Mouse (Mus musculus): ENCODE measurements around the gene Supv3l1.
"Not testable (repeated sequence)": the region's sequence is repeated elsewhere in the genome, so short reads cannot be mapped to it uniquely, and the experiment has no call there.

Gene Supv3l1

DNA sequence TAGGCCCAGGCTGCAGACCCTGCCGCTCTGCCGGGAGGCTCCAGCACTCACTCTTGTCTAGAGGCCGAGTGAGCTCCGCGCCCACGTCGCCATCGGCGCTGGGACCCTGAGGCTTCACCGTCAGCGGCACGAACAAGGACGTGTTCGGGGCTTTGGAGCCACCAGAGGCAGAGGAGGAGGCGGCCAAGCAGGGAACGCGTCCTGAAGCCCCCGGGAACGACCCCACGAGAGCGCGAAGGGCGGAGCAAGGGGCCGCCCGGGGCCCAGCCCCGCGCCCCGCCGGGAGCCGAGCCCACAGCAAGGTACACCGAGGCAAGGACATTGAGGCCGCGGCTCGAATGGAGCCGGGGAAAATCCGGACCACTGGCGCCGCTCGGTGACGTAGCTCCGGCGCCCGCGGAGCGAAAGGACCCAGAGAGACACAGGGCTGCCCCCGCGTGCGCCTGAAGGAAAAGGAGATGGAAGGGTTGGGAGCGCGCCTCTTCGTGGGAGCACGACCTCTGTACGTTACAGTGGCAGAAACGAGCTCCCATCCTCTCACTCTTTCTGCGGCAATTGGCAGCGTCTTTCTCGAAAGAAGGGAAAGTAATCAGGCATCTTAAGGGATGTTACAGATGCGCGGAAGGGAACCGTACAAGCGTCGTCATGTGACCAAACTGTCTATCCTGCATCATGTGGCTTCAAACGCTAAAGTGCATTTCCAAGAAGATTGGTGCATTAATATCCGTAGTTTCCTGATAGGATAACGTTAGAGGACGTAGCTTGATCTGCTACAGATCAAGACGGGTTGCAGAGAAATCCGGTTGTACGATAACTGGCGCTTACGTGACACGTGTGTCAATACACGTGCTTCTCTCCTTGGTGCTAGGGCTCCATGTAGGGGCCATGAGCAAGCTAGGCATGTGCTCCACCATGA, at the start of gene Supv3l1, which contains the start of gene 4930507D05Rik:
TSS of gene Supv3l1 (minus strand) at position 375 of the 916 bp plus-strand sequence.
TSS of gene 4930507D05Rik (plus strand) at position 126 of the 916 bp plus-strand sequence.
- peak; percentile 92 for DNase-seq

- DNase-seq: not testable (repeated sequence)
Observed at GRCm38 (mm10) chr10:62491681-62492080, 42.1 kb upstream of the Supv3l1 start.

DNA sequence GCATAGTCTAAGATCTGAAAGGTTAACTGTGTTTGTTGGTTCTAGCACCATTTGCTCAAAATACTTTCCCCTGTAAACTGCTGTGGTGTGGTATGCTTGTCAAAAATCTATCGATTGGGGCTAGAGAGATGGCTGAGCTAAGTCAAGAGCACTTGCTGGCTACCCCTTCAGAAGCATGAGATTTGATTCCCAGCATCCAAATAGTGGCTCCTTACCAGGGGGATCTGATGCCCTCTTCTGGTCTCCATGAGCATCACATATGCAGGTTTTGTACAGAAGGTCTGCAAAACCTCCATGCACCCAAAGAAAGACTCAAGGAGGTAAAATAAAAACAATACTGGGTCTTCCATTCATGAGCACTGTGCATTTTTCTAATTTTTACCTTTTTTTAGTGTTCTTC, 38.7 kb upstream of the Supv3l1 start:
- DNase-seq: peak; percentile 47

- peak; percentile 99 for DNase-seq
Observed at GRCm38 (mm10) chr10:62486618-62487415, 37.3 kb upstream of the Supv3l1 start, which contains the start of gene Vps26a. Gene Vps26a (minus strand): TSS chr10:62486805.

GRCm38 (mm10) chr10:62485878-62486582, 36.5 kb upstream of the Supv3l1 start:
- peak; percentile 18 for DNase-seq

DNA sequence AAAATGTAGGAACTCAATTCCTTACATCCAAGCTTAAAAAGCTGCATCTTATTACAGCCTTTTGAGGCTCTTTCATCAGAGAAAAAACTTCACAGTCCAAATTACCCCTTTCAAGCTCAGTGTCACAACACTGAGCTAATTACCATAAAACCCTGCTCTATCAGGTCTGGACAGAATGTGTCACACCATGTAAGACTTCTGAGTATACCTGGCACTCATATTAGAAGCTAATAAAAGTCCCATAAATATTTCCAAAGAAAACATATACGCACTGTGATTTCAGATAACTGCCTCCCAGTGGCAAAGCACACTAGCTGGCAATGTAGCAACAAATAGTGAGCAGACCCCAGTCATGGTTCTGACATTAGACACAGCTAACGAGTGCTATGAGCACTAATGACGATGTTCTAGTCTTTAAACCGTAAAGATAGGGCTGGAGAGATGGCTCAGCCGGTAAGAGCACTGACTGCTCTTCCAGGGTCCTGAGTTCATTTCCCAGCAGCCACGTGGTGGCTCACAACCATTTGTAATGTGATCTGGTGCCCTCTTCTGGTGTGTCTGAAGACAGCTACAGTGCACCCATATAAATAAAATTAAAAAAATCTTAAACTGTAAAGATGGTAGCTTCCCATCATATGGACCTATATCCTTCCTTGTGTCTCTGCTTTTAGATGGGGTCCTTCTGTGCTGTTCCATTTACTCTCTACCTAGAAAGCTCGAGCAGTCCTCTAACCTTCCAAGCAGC, 31.7 kb upstream of the Supv3l1 start:
- DNase-seq: no peak

GRCm38 (mm10) chr10:62476980-62477379, 27.4 kb upstream of the Supv3l1 start:
- DNase-seq: no peak

DNA sequence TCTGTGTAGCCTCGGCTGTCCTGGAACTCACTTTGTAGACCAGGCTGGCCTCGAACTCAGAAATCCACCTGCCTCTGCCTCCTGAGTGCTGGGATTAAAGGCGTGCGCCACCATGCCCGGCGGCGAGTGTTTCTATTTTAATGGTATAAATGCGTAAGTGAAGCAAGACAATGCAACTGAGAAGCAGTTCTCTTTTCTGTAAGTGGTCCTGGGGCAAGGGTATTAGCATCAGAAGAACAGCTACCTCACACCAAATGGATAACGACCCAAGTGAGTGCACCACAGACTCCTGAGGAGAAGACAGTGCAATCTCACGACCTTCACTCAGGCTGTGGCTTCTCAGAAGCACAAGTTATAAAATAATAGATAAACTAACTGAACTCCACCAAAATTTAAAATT, 25.4 kb upstream of the Supv3l1 start:
- no peak for DNase-seq

DNA sequence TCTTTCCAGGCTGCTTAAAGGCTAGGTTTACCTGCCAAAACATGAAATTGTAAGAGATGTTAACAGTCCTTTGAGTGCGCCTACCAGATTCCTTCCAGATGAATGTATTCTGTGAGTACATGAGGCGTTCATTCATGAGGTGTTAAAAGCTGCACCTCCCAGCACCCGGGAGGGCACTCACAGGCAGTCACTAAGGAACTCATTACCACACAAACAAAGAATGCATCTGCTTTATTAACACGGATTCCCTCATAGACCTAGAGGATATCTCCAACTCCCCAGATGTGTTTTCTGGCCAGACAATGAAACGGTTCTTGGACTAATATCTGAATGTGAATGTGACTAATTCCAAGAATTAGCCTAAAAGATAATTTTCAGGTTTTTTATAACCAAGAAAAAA, 21.6 kb upstream of the Supv3l1 start:
- DNase-seq: no peak

DNA sequence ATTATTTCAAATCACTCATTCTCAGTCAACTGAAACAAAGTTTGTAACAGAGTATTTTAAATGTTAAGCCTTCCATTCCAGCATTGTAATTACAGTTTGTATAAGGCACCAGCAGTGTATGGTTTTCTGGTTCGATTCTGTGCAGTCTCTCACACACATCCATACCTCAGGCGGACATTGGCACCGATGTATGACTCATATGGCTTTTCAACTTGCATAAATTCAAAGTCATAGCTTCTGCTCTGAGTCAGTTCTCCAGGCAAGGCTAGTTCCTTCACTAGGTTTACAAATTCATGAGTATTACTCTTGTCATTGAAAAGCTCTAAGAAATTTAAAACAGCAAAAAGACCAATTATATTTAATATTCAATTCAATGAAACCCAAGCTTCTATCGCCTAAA, 20.2 kb upstream of the Supv3l1 start:
- no peak for DNase-seq

DNA sequence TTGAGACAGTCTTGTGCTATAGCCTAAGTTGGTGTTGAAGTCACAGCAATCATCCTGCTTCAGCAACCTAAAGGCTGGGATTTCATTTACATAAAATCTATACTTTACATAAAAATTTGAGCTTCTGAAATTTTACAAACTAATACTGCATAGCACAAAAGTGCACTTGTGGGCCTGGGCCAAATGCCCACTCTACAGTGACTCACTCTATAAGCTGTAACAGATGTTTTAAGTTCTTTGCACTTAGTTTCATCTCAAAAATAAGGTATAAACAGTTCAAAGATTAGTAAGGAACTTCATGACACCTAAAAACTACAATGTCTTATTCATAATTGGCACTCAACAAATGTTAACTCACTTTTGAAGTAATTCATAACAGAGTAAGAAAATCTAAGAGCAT, 11.8 kb upstream of the Supv3l1 start:
- DNase-seq: no peak

DNA sequence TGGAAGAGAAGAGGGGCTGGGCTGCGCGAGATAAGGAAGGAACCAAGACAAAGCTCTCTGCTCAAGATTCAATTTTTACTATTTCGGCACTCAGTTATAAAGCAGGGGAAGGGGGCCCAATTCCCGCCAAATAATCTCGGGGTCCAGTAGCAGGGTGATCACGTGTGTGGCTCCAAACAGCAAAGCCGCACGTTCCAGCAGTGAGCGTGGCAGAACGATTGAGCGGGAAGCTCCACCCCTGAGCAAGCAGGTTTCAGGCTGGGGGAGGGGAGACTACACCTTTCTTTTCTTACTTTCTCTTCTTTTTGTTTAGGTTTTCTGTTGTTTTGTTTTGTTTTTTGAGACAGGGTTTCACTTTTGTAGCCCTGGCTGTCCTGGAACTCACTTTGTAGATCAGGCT, 2.5 kb upstream of the Supv3l1 start:
- not testable (repeated sequence) for DNase-seq

DNA sequence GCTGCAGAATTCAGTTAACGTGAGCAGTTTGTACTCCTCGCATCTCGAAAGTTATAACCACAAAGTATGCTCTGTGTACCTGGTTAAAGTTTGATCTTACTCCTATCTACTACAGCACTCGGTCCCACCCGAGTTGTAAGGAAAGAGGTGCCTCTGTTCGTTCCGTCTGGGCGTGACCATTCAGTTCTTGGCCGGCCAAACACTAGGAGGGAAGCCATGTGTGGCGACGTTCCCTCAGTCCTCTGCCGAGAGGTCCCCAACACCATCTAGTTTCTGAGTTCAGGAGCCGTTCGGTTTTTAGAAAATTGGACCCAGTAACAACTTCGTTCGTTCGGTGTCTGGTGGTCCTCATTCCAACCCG, 722 bp upstream of the Supv3l1 start:
- peak; percentile 19 for DNase-seq

- no peak for DNase-seq
Observed at GRCm38 (mm10) chr10:62430427-62430826, 19.1 kb downstream of the Supv3l1 start.

DNA sequence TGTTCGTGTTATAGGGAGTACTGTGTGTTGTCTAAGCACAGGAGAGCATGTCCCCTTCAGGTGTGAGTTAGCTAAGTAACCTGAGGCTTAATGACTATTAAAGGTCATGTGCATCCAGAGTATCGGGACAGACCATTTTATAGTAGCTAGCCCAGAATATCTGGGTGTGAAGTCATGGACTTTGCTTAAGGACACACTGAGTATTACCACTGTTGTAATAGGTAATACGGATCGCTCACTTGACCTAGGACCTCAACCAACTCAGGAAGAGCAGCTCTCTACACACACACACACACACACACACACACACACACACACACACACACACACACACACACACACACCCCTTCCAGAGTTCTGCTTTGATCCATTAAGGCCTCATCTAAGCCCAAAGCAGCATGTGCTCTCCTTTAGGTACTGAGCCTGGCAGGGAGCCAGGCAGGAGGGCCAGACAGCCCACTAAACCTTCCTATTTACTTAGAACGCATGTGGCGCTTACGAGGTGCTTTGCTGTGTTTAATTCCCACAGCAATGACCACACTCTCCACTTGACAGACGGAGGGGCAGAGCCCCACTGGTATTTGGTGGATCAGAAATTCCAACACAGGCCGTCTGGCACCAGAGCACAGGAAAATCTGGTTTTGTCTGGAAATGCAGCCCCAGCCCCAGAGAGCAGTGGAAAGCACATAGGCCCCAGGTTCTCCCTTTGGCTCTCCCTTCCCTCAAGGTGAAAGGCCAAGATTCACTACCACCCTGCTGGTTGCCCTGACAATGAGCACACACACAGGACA, 24.3 kb downstream of the Supv3l1 start:
- no peak for DNase-seq

- no peak for DNase-seq
Observed at GRCm38 (mm10) chr10:62422255-62422654, 27.3 kb downstream of the Supv3l1 start, which contains the start of gene Hkdc1. Gene Hkdc1 (minus strand): TSS chr10:62422491.

- DNase-seq: no peak
Observed at GRCm38 (mm10) chr10:62421127-62421526, 28.4 kb downstream of the Supv3l1 start.

- no peak for DNase-seq
Observed at GRCm38 (mm10) chr10:62420399-62420798, 29.1 kb downstream of the Supv3l1 start.

DNA sequence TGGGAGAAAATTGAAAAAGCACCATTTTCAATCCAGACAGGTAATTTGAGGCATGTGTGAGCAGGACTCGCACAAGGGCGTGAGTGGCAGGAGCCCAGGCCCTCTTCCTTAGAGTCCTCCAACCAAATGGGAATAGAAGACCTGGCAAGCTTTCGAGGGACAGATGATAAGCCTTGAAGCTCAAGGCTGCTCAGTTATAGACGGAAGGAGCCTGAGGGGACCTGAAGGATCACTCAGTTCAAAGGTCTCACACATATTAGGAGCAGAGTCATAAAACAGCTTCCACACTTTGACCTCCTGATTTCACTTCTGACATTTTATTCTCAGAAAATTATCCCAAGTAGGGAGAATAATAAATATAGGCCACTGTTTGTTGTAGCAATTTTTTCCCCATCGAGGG, 30.1 kb downstream of the Supv3l1 start:
- DNase-seq: no peak

DNA sequence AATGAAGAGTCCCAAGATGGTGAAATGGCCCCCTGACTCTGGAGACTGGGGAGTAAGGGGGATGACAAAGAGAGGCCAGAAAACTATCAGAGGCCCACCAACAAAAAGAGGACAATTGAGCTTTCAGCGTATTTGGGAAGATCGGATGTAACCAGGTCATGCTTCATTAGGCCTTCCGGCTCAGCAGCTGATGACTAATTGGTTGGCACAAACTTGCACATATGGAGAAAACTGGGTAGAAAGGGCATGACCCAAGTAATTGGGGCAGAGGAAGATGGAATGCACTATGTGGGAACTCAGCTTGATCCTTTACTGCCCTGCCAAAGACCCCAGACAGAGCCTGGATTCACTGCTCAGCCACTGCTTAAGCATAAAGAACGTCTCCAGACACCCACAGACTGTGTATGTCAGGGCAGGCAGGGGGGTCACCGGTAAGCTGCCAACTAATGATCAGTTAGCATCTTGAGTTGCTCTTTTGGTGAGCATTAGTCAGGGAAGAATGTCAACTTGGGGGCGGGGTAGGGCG, 30.6 kb downstream of the Supv3l1 start:
- no peak for DNase-seq

- DNase-seq: no peak
Observed at GRCm38 (mm10) chr10:62413606-62413982, 35.9 kb downstream of the Supv3l1 start.

Measured in thymus, postnatal 14 days (tissue).